Mouse (Mus musculus) liver, postnatal 0 days (tissue): ENCODE results near the gene Cbr1. TPM values are rescaled to one million over a fixed set of nuclear protein-coding genes. Genes with fewer than 3 reads are reported as not detected.
A peak's percentile ranks its signal among the peaks of the same experiment; 100 is the strongest.

Experiments
- ATAC-seq: fragments of 200-750 bp; cut with Nextera tagmentation; 2 replicates; pipeline ENCODE4 v1.8.0; 2017; ENCODE audit warnings: mild to moderate bottlenecking, moderate library complexity
- DNase-seq: peaks from one replicate; pipeline ENCODE4 v3.0.0-alpha.2; 2016
- H3K27ac ChIP-seq: fragments of 300-500 bp; sonication (generic); 2 replicates; pipeline ENCODE4 v1.5.1; 2014; ENCODE audit warnings: antibody characterized with exemption, moderate library complexity, mild to moderate bottlenecking, low read depth
- H3K27me3 ChIP-seq: fragments of 300-500 bp; sonication (generic); 2 replicates; pipeline ENCODE4 v1.6.1; 2014; ENCODE audit warnings: low read length, control low read depth, mixed read lengths; ENCODE audit not compliant: insufficient read depth
- H3K36me3 ChIP-seq: fragments of 300-500 bp; sonication (generic); replicated peaks from 2 replicates; pipeline ENCODE4 v1.6.1; 2014; ENCODE audit warnings: mild to moderate bottlenecking, control low read depth, low read length, moderate library complexity, mixed read lengths; ENCODE audit not compliant: insufficient read depth
- H3K4me1 ChIP-seq: fragments of 300-500 bp; sonication (generic); 2 replicates; pipeline ENCODE4 v1.6.1; 2014; ENCODE audit warnings: antibody characterized with exemption, mild to moderate bottlenecking, control low read depth; ENCODE audit not compliant: insufficient read depth
- H3K4me2 ChIP-seq: fragments of 300-500 bp; sonication (generic); 2 replicates; pipeline ENCODE4 v1.6.1; 2014; ENCODE audit warnings: low read depth, mild to moderate bottlenecking, low read length, moderate library complexity, mixed read lengths
- H3K4me3 ChIP-seq: fragments of 300-500 bp; sonication (generic); 2 replicates; pipeline ENCODE4 v1.5.1; 2014; ENCODE audit warnings: low read depth, low read length
- H3K9ac ChIP-seq: fragments of 300-500 bp; sonication (generic); replicated peaks from 2 replicates; pipeline ENCODE4 v1.6.1; 2014; ENCODE audit warnings: mild to moderate bottlenecking, moderate library complexity
- H3K9me3 ChIP-seq: fragments of 300-500 bp; sonication (generic); 2 replicates; pipeline ENCODE4 v1.6.1; 2016; ENCODE audit warnings: mild to moderate bottlenecking, control low read depth, low read length, mixed read lengths
- CTCF ChIP-seq: sonication (generic); IDR thresholded peaks from 2 replicates; pipeline ENCODE4 v1.5.1; 2016; ENCODE audit warnings: antibody characterized with exemption, low read depth
- EP300 ChIP-seq: IDR thresholded peaks from 2 replicates; pipeline ENCODE4 v1.6.1; 2016; ENCODE audit warnings: antibody characterized with exemption, low read depth, mild to moderate bottlenecking
- WGBS: fragments of 180-500 bp; shearing (Covaris S2); extraction: QIAGEN DNeasy Blood & Tissue Kit; methylation state at CpG from one replicate; pipeline ENCODE4 v1.1.7; 2014; ENCODE audit not compliant: insufficient replicate concordance; 5-methylcytosine and 5-hydroxymethylcytosine counted together
- polyA plus RNA-seq: library from polyadenylated mRNA; unstranded; fragments of >200 nt; fragmentation: Nextera tagmentation; extraction: Ambion mirVana; gene quantifications from 2 replicates; pipeline ENCODE4 v1.2.1, GENCODE M21; 2015

The Cbr1 gene
- polyA plus RNA-seq, 1 experiment from 2014 or later: 131 TPM

DNA sequence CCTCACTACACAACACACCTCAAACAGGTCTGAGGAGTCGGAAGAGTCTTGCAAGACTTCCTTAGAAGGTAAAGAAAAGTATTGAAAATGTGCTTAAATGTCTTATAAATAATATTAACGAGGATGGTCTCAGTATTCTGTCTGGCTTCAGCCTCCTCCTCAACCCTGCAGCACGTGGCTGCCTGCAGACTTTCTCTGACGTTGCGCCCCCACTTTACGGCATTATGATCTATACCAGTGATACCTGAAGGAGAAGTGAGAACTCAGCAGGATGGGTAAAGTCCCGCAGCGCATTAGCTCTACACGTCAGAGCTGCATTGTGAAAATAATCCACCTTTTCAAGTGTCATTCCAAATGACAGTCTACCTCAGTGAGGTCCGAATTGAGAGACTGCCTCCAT, 11.2 kb upstream of the Cbr1 start:
- ATAC-seq: no peak
- no peaks in the 10 kb centered on the region for H3K9me3 ChIP-seq
- TF ChIP-seq CTCF (no peak), EP300 (no peak)

DNA sequence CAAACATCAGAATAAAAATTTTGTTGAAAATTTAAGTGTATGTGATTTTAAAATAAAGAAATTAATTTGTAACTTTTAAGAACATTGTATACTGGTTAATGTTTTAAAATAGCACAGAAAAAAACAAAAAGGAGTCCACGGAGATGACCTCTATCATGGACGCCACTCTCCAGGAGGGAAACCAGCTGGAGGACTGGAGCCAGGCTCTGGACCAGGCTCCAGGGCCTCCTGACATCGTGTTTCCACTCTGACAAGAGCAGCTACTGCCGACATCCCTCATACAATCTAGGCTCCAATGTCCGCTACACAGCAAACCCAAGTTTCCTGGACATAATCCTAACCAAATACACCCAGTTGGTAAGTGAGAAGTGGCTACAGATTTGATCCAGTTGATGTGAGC, 9.9 kb upstream of the Cbr1 start:
- TF ChIP-seq CTCF: no peak
- no peak for TF ChIP-seq EP300
- DNase-seq (no peak), ATAC-seq (no peak)
- no peak overlapping the region for H3K9ac ChIP-seq
- H3K4me1 ChIP-seq: peaks cover 3% of the 10 kb centered on the region
- H3K27me3 ChIP-seq: no peaks in the 10 kb centered on the region
- no peak overlapping the region for H3K4me2 ChIP-seq
- no peak overlapping the region for H3K4me3 ChIP-seq
- H3K9me3 ChIP-seq: no peaks in the 10 kb centered on the region
- H3K36me3 ChIP-seq: peaks cover 16% of the 10 kb centered on the region
- 90% methylated on average over 5 of the region's 5 CpGs for WGBS
- H3K27ac ChIP-seq: no peak overlapping the region

More for the DNA sequence above, 11.2 kb upstream of the Cbr1 start:
- Histone ChIP-seq H3K4me1 (peaks cover 2% of the 10 kb centered on the region), H3K4me2 (no peak overlapping the region), H3K36me3 (peaks cover 20% of the 10 kb centered on the region), H3K27ac (no peak overlapping the region), H3K4me3 (no peak overlapping the region), H3K9ac (no peak overlapping the region), H3K27me3 (no peaks in the 10 kb centered on the region)
- WGBS: 84% methylated on average over 10 of the region's 10 CpGs
- DNase-seq: no peak

DNA sequence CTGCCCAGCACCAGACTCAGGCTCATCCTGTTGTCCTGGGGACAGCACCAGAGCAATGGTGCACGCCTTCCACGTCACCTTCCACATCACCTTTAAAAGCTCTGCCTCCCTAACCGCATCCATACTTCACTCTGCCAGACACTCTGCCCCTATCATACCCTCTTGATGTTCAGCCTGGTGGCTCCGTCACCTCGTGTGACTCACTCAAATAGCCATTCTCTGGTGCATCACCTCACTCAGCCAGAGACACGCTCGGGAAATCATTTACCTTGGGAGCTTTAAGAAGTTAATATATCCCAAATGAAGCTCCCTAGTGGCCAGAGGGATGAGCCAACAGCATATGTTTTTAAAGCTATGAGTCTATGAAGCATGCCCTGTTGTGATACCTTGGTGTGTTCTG, 8.8 kb upstream of the Cbr1 start:
- Histone ChIP-seq H3K27me3 (no peaks in the 10 kb centered on the region), H3K4me3 (no peak overlapping the region), H3K4me1 (peaks cover 3% of the 10 kb centered on the region), H3K9ac (no peak overlapping the region), H3K36me3 (peaks cover 16% of the 10 kb centered on the region), H3K27ac (no peak overlapping the region), H3K9me3 (no peaks in the 10 kb centered on the region), H3K4me2 (no peak overlapping the region)
- DNase-seq (no peak), ATAC-seq (no peak)
- no peak for TF ChIP-seq CTCF
- no peak for TF ChIP-seq EP300
- WGBS: 81% methylated on average over 7 of the region's 7 CpGs

DNA sequence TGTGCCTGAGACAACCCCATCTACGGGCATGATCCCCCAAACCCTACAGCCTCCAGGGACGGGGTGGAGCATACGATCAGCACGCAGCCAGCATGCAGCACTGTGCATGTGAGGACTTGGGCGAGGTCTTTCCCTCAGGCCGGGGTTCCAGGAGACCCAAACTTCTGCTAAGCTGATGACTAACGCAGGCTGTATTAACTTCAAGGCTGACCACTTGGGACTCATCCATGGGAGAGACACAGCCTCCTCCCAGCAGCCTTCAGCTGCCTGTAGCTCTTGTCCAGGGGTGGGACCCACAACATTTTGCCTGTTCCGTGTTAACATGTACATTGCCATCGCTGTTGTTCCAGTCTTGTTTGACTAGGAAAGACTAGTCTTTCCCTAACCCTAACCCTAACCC, 8.1 kb upstream of the Cbr1 start:
- 86% methylated on average over 9 of the region's 9 CpGs for whole genome bisulfite sequencing
- no peak overlapping the region for H3K4me2 ChIP-seq
- DNase-seq (no peak), ATAC-seq (no peak)
- no peak overlapping the region for H3K27ac ChIP-seq
- no peaks in the 10 kb centered on the region for H3K27me3 ChIP-seq
- peaks cover 16% of the 10 kb centered on the region for H3K36me3 ChIP-seq
- no peak overlapping the region for H3K9ac ChIP-seq
- TF ChIP-seq CTCF (no peak), EP300 (no peak)
- no peaks in the 10 kb centered on the region for H3K9me3 ChIP-seq
- H3K4me3 ChIP-seq: no peak overlapping the region
- H3K4me1 ChIP-seq: peaks cover 3% of the 10 kb centered on the region

DNA sequence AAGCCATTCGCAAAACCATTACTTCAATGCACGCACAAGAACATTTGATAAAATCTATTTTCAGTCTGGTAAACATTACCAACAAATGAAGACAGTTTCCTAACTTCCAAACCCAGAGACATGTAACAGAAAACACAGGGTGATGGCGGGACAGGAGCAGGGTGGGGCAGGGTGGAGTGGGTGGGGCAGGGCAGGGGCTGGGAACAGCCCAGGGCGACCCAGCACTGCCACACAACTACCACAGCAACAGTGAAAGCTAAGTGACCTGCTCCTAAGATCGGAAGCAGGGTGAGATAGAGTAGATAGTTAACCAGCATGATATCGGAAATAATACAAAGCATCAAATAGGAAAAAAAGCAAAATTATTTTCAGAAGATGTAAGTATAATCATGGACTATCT, 6.2 kb upstream of the Cbr1 start:
- Histone ChIP-seq H3K4me1 (peaks cover 11% of the 10 kb centered on the region), H3K4me3 (no peak overlapping the region), H3K9me3 (no peaks in the 10 kb centered on the region), H3K27ac (no peak overlapping the region), H3K27me3 (no peaks in the 10 kb centered on the region), H3K4me2 (peak overlapping the region; percentile 44), H3K36me3 (peaks cover 16% of the 10 kb centered on the region), H3K9ac (no peak overlapping the region)
- ATAC-seq (no peak), DNase-seq (no peak)
- no peak for TF ChIP-seq EP300
- no peak for TF ChIP-seq CTCF
- WGBS: 68% methylated on average over 6 of the region's 6 CpGs

DNA sequence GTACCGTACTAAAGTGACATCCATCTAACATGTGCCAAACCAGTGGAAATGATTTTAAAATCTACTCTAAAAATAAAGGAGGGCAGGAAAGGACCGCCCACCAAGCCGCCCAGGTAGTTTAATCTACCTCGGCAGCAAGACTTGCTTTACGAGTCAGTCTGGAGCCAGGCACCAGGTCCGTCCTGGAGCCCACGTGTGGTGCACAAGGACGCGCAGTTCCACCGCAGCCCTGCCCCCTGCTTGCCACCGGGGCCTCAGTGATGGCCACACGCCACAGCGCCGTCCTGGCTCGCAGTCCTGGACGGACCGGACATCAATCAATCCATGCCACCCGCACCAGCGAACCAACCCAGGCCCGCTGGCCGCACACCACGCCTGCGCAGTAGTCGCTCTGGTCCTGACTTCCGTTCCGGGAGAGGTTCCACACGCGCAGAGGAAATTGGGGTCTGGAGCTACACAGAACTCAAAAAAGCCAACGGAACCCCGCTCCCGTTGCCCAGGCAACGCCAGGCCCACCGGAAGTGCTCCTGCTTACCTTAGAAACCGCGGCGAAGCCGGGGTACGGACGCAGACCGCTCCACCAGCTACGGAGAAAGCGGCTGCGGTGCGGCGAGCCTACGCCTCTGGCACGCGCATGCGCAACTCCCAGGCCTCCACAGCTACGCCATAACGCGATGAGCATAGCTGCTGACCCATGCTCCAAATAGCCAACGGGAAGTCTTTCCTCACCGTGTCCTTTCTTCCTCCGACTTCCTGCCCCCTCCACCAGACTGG, 2.0 kb upstream of the Cbr1 start, which contains the start of gene Setd4:
Setd4 (minus strand) TSS at position 625 of the 774 bp plus-strand sequence.
- Histone ChIP-seq H3K4me1 (peaks cover 22% of the 10 kb centered on the region), H3K9me3 (no peaks in the 10 kb centered on the region), H3K27ac (peak within 1 kb of the TSS; percentile 93), H3K4me3 (peak within 1 kb of the TSS; percentile 75), H3K27me3 (no peaks in the 10 kb centered on the region), H3K9ac (peak within 1 kb of the TSS; percentile 77), H3K4me2 (peak within 1 kb of the TSS; percentile 82), H3K36me3 (peaks cover under 1% of the 10 kb centered on the region)
- WGBS: under 1% methylated on average over 55 of the region's 55 CpGs
- DNase-seq: peak; percentile 92
- TF ChIP-seq CTCF: peak; percentile 11; the same call in 1 of the 2 replicates
- peak; percentile 39; the same call in 1 of the 2 replicates for TF ChIP-seq EP300
- ATAC-seq: peak; percentile 90
